Mouse (Mus musculus): ENCODE measurements at regions not wholly inside any gene's neighbourhood (a gene's known extent, or its start where the extent isn't known, plus 50 kb on each side); places are given as distances from the start of the nearest gene placed in this dataset.

DNA sequence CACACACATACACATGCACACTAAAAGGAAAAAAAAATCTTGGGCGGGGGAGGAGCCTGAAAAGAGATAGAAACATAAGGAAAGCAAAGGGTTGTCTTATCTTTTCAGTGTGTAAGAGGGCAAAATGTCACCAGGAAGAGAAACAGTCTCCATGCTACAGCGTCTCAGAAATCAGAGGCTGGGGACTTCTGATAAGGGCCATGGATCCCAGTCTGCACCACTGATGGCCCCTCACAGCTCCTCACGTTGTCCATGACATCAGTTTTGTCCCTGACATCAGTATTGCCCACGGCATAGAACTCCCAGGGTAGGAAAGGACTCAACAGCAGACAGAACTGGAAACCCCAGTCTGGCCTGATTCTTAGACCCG, 135.0 kb downstream of the 2410131K14Rik start:
- no peak for DNase-seq (ENCODE audit: low read depth, low spot score)

- DNase-seq (ENCODE audit: low read depth, low spot score): peak; percentile 91
Measured at GRCm38 (mm10) chr5:118380422-118381293, 135.6 kb downstream of the 2410131K14Rik start.

- DNase-seq (ENCODE audit: low read depth, low spot score): peak; percentile 95
Measured at GRCm38 (mm10) chr5:118381294-118381675, 136.3 kb downstream of the 2410131K14Rik start.

DNA sequence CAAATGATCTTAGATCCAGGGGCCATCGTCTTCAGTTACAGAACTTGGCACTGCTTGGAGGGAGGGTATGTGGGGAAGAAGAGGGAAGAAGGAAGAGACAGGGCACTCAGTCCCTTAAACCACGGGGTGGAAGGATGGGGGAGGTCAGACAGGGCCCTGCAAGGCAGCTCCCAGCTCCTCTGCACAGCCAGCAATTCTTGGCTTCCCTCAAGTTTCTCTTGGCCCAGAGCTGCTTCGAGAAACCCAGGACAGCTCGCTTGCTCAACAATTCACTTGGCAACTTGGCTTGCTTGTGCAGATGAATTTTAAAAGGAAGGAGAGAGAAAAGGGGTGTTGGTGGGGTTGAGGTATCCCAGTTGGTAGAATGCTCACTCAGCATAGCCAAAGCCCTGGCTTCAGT, 141.1 kb downstream of the 2410131K14Rik start:
- DNase-seq (ENCODE audit: low read depth, low spot score): no peak

DNA sequence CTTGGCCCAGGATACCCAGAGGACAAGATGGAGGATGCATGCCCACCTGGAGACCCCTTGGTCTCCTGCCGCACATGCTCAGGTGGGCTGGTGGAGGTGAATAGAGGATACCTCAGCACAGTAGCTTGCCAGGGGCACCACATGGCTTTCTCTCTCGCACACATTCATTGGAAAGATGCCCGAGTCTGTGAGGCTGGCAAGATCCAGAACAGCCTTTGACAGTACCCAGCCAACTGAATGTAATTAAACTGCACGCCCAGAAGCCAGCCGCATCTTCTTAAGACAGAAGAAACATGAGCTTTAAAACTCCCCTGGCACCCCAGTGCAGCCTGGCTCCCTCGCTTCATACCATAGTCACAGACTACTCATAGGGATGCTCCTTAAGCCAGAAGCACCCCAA, 143.4 kb downstream of the 2410131K14Rik start:
- no peak for DNase-seq (ENCODE audit: low read depth, low spot score)

- no peak for DNase-seq (ENCODE audit: low read depth, low spot score)
Measured at GRCm38 (mm10) chr5:118390691-118391373, 145.8 kb downstream of the 2410131K14Rik start.

DNA sequence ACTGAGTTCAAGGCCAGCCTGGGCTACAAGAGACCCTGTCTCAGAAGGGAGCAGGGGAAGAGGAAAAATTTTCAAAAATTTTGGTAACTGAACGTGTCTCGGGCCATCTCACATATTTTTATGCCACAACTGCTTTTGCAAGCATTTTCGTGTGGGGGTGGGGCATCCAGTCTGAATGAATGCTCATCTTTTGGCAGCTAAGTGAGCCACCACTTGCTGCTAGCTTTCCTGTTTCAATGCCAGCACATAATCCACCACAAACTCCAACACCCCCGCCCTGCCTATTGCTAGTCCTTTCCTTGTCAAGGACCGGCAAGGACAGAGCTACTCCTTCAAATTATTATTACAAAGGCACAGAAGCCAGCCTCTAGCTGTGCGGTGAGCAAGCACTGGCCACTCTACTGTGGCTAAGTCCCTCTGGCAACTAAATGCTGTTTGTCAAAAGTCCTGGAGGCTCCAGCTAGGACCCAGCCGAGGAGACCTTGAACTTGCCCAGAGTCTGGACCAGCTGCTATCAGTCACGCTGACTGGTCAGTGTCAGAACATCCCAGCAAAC, 148.0 kb downstream of the 2410131K14Rik start:
- no peak for DNase-seq (ENCODE audit: low read depth, low spot score)

DNA sequence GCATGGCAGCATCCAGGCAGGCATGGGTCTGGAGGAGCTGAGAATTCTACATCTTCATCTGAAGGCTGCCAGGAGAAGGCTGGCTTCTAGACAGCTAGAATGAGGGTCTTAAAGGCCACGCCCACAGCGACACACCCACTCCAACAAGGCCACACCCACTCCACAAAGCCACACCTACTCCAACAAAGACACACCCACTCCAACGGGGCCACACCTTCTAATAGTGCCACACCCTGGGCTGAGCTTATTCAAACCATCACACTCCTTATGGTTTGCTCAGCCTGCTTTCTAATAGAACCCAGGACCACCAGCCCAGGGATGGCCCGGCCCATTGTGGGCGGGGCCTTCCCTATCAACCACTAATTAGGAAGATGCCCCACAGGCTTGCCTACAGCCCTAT, 149.0 kb downstream of the 2410131K14Rik start:
- peak; percentile 84 for DNase-seq (ENCODE audit: low read depth, low spot score)

DNA sequence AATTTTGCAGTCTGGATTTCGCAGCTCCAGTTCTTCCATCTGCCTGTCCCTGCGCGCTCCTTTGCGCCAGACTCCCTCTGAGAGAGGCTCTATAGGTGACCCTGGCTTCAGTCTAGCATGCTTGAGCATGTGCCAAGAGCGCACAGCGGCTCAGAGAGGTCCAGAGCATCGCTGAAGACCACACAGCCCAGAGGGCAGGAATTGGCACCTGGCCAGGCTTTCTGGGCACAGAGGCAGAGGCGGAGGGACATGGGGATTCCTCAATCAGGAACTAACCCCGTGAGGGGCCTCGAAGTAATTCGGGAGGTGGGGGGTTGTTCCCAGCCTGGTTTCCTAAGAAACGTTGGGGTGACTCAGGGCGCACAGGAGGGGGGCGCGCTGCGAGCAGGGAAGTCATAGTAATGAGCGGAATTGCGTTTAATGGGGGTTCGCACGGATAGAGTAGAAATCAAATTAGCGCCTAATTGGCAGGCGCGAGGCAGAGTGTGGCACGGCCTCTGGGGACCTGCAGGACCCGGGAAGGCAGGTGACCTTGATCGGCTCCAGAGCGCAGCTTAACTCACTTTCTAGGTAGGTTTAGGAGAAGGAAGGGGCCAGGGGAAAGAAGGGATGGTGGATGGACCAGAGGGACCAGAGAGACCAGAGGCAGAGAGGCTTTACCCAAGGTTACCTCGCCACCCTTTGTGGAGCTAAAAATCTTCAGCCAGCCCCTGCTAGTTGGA, 151.1 kb downstream of the 2410131K14Rik start:
- DNase-seq (ENCODE audit: low read depth, low spot score): no peak

DNA sequence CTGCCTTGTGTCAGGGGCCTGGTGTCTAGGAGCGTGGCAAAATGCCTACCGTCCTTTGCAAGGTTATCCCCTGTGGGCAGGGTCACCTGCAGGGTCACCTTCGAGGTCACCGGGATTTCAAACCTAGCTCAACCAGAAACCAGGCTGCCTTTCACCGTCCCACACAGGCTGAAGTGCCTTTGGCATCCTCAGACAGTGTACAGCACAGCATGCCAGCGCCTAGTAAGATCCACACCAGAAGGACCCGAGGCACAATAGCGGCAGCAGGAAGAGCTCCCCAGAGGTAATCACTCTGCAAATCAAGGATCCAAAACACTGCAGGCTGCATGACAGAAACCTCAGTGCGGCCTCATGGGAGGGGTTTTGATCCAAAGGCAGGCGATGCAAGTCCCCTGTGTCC, 155.9 kb downstream of the 2410131K14Rik start:
- no peak for DNase-seq (ENCODE audit: low read depth, low spot score)

- DNase-seq (ENCODE audit: low read depth, low spot score): no peak
Measured at GRCm38 (mm10) chr5:118404398-118404797, 156.1 kb upstream of the Med13l start.

DNA sequence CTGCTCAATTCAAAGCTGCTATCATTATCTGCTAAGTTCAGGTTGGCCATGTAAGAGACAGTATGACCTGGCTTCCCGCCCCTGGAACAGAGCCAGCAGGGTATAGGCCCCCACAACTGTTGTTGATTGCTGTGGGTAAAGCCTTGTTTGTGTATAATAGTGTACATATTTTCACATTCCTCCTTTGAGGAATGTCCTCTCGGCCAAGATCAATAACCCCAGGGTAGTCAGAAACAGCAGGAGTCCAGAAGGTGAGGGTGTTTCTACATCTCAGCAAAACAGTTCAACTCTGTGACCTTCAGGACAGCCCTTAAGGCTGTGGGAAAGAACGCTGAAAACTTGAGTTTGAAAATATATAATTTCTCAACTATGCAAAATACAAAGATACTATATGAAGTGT, 155.1 kb upstream of the Med13l start:
- peak; percentile 62 for DNase-seq (ENCODE audit: low read depth, low spot score)

DNA sequence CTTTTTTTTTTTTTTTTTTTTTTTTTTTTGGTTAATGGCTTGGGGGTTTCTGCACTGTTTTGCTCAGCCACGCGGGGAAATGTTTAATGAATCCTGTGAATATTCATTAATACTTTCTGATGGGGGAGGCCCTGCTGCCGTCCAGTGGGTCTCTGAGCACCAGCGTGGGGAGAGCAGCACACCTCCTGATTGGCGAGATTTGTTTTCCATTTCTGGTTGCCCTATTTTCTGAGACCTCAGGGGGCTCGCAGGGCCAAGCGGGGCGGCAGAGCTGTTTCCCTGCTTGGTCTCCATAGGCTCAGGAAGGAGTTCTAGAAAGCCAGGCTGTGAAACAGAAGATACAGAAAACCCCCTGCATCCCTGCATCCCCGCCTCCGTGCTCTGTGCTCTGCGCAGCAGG, 153.0 kb upstream of the Med13l start:
- DNase-seq (ENCODE audit: low read depth, low spot score): no peak

DNA sequence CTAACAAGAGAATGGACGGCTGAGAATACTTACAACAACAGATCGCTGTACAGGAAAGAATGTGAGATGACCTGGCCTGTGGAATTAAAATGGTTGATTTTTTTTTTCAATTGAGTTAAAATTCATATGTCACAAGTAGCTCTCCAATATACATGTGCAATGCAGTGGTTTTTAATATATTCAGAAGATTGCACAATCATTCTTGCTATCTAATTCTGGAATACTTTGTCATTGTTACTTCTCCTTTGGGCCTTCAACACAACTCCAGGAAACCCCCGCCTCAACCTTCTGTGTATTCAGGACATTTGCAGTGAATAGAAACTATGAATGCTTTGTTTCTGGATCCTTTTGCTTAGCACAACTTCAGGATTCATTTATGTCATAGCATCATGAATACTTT, 152.5 kb upstream of the Med13l start:
- no peak for DNase-seq (ENCODE audit: low read depth, low spot score)

DNA sequence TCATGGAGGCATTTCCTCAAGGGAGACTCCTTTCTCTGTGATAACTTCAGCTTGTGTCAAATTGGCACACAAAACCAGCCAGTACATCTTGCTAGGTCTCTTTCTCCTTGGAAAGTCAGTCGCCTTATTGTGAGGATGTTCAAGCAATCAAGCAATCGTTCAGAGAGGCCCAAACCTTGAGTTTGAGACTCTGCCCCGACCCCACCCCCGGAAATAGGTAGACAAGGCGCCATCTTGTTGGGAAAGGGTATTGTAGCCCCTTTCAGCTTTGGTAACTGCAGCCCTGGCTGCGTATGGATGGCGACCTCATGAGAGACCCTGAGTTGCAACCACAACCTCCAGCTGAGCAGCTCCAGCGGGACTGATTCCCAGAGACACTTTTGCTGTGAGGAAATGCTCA, 151.7 kb upstream of the Med13l start:
- DNase-seq (ENCODE audit: low read depth, low spot score): peak; percentile 89

DNA sequence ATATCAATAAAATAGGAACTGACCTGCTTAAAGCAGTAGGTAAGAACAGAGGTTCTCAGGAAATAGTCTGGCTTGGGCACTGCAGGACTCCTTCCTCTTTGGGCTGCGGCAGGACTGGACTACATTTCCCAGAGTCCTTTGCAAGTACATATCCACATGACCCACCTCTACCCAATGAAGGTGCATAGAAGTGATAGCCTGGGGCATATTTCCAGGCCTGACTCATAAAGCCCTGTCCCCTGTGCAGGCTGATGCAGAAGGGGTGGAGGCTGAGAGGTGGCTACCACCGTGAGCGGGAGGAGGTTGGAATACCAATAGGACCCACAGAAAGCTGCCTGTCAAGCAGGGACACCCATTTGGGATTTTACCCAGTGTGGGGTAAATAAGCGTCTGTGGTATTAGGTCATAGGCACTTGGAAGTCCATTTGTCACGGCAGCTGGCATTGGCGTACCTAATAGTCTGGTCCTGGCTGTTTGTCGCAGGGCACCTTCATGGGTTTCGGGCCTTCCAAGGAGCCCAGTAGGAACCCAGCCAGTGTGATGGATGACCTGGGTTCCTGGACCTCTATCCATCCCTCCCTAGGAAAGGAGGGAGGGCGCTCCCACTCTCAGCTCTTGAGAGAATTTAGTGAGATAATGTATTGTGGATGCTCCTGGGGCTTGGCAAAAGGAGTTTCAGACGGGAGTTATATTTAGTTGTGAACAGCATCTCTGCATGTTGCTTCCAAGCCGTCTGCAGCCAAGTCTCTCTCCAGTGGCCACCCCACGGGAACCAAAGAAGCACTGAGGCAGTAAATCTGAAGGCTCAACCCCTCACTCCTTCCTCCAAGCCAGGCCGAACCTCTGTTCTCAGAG, 146.8 kb upstream of the Med13l start:
- DNase-seq (ENCODE audit: low read depth, low spot score): peak; percentile 96

- DNase-seq (ENCODE audit: low read depth, low spot score): no peak
Measured at GRCm38 (mm10) chr5:118419344-118420037, 141.0 kb upstream of the Med13l start.

GRCm38 (mm10) chr5:118421884-118422821, 138.3 kb upstream of the Med13l start:
- DNase-seq (ENCODE audit: low read depth, low spot score): peak; percentile 68

GRCm38 (mm10) chr5:118424177-118424576, 136.3 kb upstream of the Med13l start:
- no peak for DNase-seq (ENCODE audit: low read depth, low spot score)
